Mouse (Mus musculus) spleen, adult 2 months (tissue): ENCODE measurements around the gene Dnmt3l.
"Not testable (repeated sequence)": the region's sequence is repeated elsewhere in the genome, so short reads cannot be mapped to it uniquely, and the experiment has no call there.

ENCODE experiments used
- CTCF ChIP-seq: fragments of 200-500 bp; IDR thresholded peaks from 2 replicates; pipeline ENCODE4 v1.5.1; 2011; ENCODE audit warnings: mild to moderate bottlenecking, inconsistent platforms; ENCODE audit not compliant: insufficient read depth, insufficient read length, insufficient replicate concordance; ENCODE audit errors: extremely low read depth
- POLR2A ChIP-seq: fragments of 200-500 bp; IDR thresholded peaks from 2 replicates; pipeline ENCODE4 v1.6.1; 2011; ENCODE audit warnings: low read depth, low read length, inconsistent platforms

GRCm38 (mm10) chr10:78099860-78100259 lies 58.1 kb downstream of the Dnmt3l start:
- TF ChIP-seq CTCF, POLR2A: not testable (repeated sequence)
